Mouse (Mus musculus) bone marrow macrophage, adult 2 months (primary cell): ENCODE measurements around the gene E330014E10Rik.
"Not testable (repeated sequence)": the region's sequence is repeated elsewhere in the genome, so short reads cannot be mapped to it uniquely, and the experiment has no call there.

Experiments used
- CTCF ChIP-seq: IDR thresholded peaks from 2 replicates; pipeline ENCODE4 v1.5.1; 2012; ENCODE audit warnings: low read depth, mild to moderate bottlenecking, low read length, moderate library complexity
- POLR2A ChIP-seq: IDR thresholded peaks from 2 replicates; pipeline ENCODE4 v1.6.1; 2012; ENCODE audit warnings: mild to moderate bottlenecking, low read depth, low read length, borderline replicate concordance

DNA sequence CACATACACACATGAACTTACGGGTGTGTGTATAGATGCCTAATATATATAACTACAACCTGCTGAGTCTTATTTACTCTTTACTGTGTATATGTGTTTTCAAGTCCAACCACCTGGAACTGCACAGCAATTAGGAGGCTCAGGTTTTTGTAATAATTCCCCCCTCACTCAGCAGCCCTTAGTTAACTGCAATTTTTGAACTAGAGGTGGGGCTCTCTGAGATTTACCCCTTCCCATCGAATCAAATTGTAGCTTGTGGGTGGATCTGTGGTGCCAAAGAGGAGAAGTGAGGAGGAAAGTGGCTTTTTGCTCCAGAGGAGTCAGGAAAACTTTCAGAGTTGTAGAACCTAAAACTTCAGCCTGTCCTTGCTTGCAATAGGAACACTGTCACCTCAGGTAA is at the start of gene E330014E10Rik:
- not testable (repeated sequence) for TF ChIP-seq CTCF, POLR2A
